Mouse (Mus musculus) CH12.LX (cell line): ENCODE measurements around the gene Gm960. TPM values are rescaled to one million over a fixed set of nuclear protein-coding genes. Genes with fewer than 3 reads are reported as not detected.

Source experiments
- DNase-seq: peaks from one replicate; pipeline ENCODE4 v3.0.0-alpha.2; 2013; ENCODE audit errors: extremely low read depth
- H3K27ac ChIP-seq: 2 replicates; pipeline ENCODE4 v1.5.1; 2012; ENCODE audit warnings: low read depth, mild to moderate bottlenecking, control low read depth, moderate library complexity; ENCODE audit not compliant: insufficient read depth
- H3K27me3 ChIP-seq: replicated peaks from 2 replicates; pipeline ENCODE3; 2012; ENCODE audit warnings: inconsistent platforms
- H3K36me3 ChIP-seq, 2 experiments: replicated peaks in 1 of 2; 2 replicates each; pipeline versions ENCODE3 to v1.6.1; 2012; ENCODE audit warnings: inconsistent platforms in 1 of 2, low read length in 1 of 2, mild to moderate bottlenecking in 1 of 2, mixed read lengths in 1 of 2, moderate library complexity in 1 of 2; ENCODE audit not compliant: control insufficient read depth in 1 of 2, insufficient read depth in 1 of 2
- H3K4me1 ChIP-seq, 2 experiments: 2 replicates each; pipeline ENCODE4 v1.6.1; 2012; ENCODE audit warnings: inconsistent platforms in 1 of 2, moderate library complexity in 1 of 2; ENCODE audit not compliant: insufficient read depth in 2 of 2, control insufficient read depth in 1 of 2
- H3K4me2 ChIP-seq: 2 replicates; pipeline ENCODE4 v1.6.1; 2012; ENCODE audit warnings: low read depth, mild to moderate bottlenecking, control low read depth; ENCODE audit not compliant: poor library complexity, insufficient read depth, severe bottlenecking
- H3K4me3 ChIP-seq, 3 experiments: fragments of 150-350 bp in 1 of 3; sonication (generic) in 1 of 3; replicated peaks in 1 of 3; 2 replicates each; pipeline versions ENCODE3 to v1.5.1; 2011 to 2012; ENCODE audit warnings: low read depth in 2 of 3, low read length in 2 of 3, mild to moderate bottlenecking in 2 of 3, moderate library complexity in 2 of 3, control low read depth in 1 of 3, improper control_type of control experiment in 1 of 3, inconsistent platforms in 1 of 3, mixed read lengths in 1 of 3; ENCODE audit not compliant: poor library complexity in 1 of 3
- H3K79me2 ChIP-seq: replicated peaks from 2 replicates; pipeline ENCODE4 v1.6.1; 2012; ENCODE audit warnings: mild to moderate bottlenecking, moderate library complexity; ENCODE audit not compliant: control insufficient read depth, poor library complexity, insufficient read depth, severe bottlenecking; ENCODE audit errors: extremely low read depth
- H3K9ac ChIP-seq: 2 replicates; pipeline ENCODE4 v1.6.1; 2012; ENCODE audit warnings: low read depth, mild to moderate bottlenecking, control low read depth, moderate library complexity; ENCODE audit not compliant: insufficient read depth
- H3K9me3 ChIP-seq: replicated peaks from 2 replicates; pipeline ENCODE3; 2012; ENCODE audit warnings: low read length, inconsistent platforms, mixed read lengths
- CHD2 ChIP-seq: IDR thresholded peaks from 2 replicates; pipeline ENCODE4 v1.6.1; 2011; ENCODE audit warnings: low read length, improper control_type of control experiment
- CTCF ChIP-seq, 2 experiments: IDR thresholded peaks in 1 of 2; conservative IDR thresholded peaks in 1 of 2; 2 replicates each; pipeline ENCODE4 v1.5.1; 2011 to 2012; ENCODE audit warnings: low read depth in 2 of 2, low read length in 2 of 2, improper control_type of control experiment in 1 of 2, inconsistent platforms in 1 of 2, mild to moderate bottlenecking in 1 of 2, moderate library complexity in 1 of 2
- E2F4 ChIP-seq: IDR thresholded peaks from 2 replicates; pipeline ENCODE4 v1.6.1; 2011; ENCODE audit warnings: low read depth, low read length, improper control_type of control experiment; ENCODE audit not compliant: insufficient replicate concordance
- EP300 ChIP-seq: IDR thresholded peaks from 2 replicates; pipeline ENCODE4 v1.6.1; 2011; ENCODE audit warnings: low read length, improper control_type of control experiment
- KAT2A ChIP-seq: IDR thresholded peaks from 2 replicates; pipeline ENCODE4 v1.6.1; 2012; ENCODE audit warnings: low read length, improper control_type of control experiment, inconsistent platforms; ENCODE audit not compliant: insufficient replicate concordance
- MAFK ChIP-seq: IDR thresholded peaks from 2 replicates; pipeline ENCODE4 v1.6.1; 2011; ENCODE audit warnings: low read length, improper control_type of control experiment; ENCODE audit not compliant: insufficient replicate concordance
- MEF2A ChIP-seq: IDR thresholded peaks from 2 replicates; pipeline ENCODE4 v1.6.1; 2014; ENCODE audit warnings: low read depth, mild to moderate bottlenecking, inconsistent platforms, low read length, improper control_type of control experiment, borderline replicate concordance
- MXI1 ChIP-seq: IDR thresholded peaks from 2 replicates; pipeline ENCODE4 v1.6.1; 2011; ENCODE audit warnings: mild to moderate bottlenecking, low read depth, low read length, improper control_type of control experiment
- NELFE ChIP-seq: IDR thresholded peaks from 2 replicates; pipeline ENCODE4 v1.6.1; 2011; ENCODE audit warnings: low read depth, low read length, improper control_type of control experiment
- NRF1 ChIP-seq: IDR thresholded peaks from 2 replicates; pipeline ENCODE4 v1.6.1; 2014; ENCODE audit warnings: low read depth, mild to moderate bottlenecking, inconsistent platforms, low read length, improper control_type of control experiment, moderate library complexity
- RAD21 ChIP-seq: IDR thresholded peaks from 2 replicates; pipeline ENCODE4 v1.6.1; 2011; ENCODE audit warnings: low read depth, mild to moderate bottlenecking, low read length, improper control_type of control experiment, moderate library complexity
- RCOR1 ChIP-seq: conservative IDR thresholded peaks from 2 replicates; pipeline ENCODE4 v1.6.1; 2012; ENCODE audit warnings: low read depth, mild to moderate bottlenecking, inconsistent platforms, low read length, improper control_type of control experiment
- SIN3A ChIP-seq: IDR thresholded peaks from 2 replicates; pipeline ENCODE4 v1.6.1; 2012; ENCODE audit warnings: low read length, improper control_type of control experiment, inconsistent platforms
- TBP ChIP-seq: conservative IDR thresholded peaks from 2 replicates; pipeline ENCODE4 v1.6.1; 2011; ENCODE audit warnings: low read depth, low read length, improper control_type of control experiment
- UBTF ChIP-seq: IDR thresholded peaks from 2 replicates; pipeline ENCODE4 v1.6.1; 2012; ENCODE audit warnings: low read depth, mild to moderate bottlenecking, inconsistent platforms, low read length, improper control_type of control experiment, moderate library complexity
- USF1 ChIP-seq: IDR thresholded peaks from 2 replicates; pipeline ENCODE4 v1.6.1; 2014; ENCODE audit warnings: low read depth, mild to moderate bottlenecking, inconsistent platforms, low read length, improper control_type of control experiment
- USF2 ChIP-seq: conservative IDR thresholded peaks from 2 replicates; pipeline ENCODE4 v1.6.1; 2011; ENCODE audit warnings: low read depth, low read length, improper control_type of control experiment
- ZMIZ1 ChIP-seq: IDR thresholded peaks from 2 replicates; pipeline ENCODE4 v1.6.1; 2012; ENCODE audit warnings: low read depth, mild to moderate bottlenecking, inconsistent platforms, low read length, improper control_type of control experiment
- dilution Hi-C: fragments of 300-500 bp; cut with MboI; formaldehyde crosslinking; loops from 2 replicates; pipeline ENCODE4 v1.14.3; 2020; ENCODE audit warnings: low sequenced_read_pairs; ENCODE audit not compliant: extremely low pct_unique_long_range_greater_than_20kb, extremely low pct_ligation_motif_present
- in situ Hi-C: fragments of 300-500 bp; cut with MboI; formaldehyde crosslinking; loops from 3 replicates; pipeline ENCODE4 v1.14.3; 2019; ENCODE audit warnings: low sequenced_read_pairs, low pct_ligation_motif_present, low pct_unique_long_range_greater_than_20kb, mixed read lengths
- polyA plus RNA-seq: library from polyadenylated mRNA; unstranded; fragments of >175 nt; gene quantifications from 2 replicates; pipeline ENCODE4 v1.2.1, GENCODE M21; 2012; ENCODE audit warnings: low read depth; ENCODE audit not compliant: insufficient read length
- total RNA-seq, 2 experiments: library from RNA; depleted of rRNA; stranded (reverse); fragments of 300-350 nt in 1 of 2; fragments of >200 nt in 1 of 2; gene quantifications; 2 replicates each; pipeline ENCODE4 v1.2.3; 2012 to 2014

Gene Gm960
- total and polyA plus RNA-seq, 3 experiments: 0.38 TPM; not detected in 2

- H3K27ac ChIP-seq: no peak overlapping the region
- H3K4me2 ChIP-seq: no peak overlapping the region
- H3K79me2 ChIP-seq: no peaks in the 10 kb centered on the region
- H3K4me1 ChIP-seq: no peaks in the 10 kb centered on the region
- H3K9me3 ChIP-seq: peaks cover 10% of the 10 kb centered on the region
- no peak overlapping the region for H3K4me3 ChIP-seq
- in situ Hi-C loops (no loop called here), dilution Hi-C loops (no loop called here)
- H3K27me3 ChIP-seq: peaks cover 1% of the 10 kb centered on the region
- DNase-seq: no peak
- TF ChIP-seq CTCF (conservative IDR thresholded peaks at IDR 0.05 in 1 of 2, IDR thresholded peaks at IDR 0.05 in 1 of 2; ENCODE audit: low read depth in 2 of 2, low read length in 2 of 2): no peak
- TF ChIP-seq ZMIZ1: no peak
- no peak for TF ChIP-seq MAFK
- no peak for TF ChIP-seq MEF2A
- TF ChIP-seq, all 38 proteins: peak for 0
- H3K9ac ChIP-seq: no peak overlapping the region
- H3K36me3 ChIP-seq: no peaks in the 10 kb centered on the region
Measured at GRCm38 (mm10) chr19:4712781-4713526, 14.5 kb upstream of the Gm960 start.

- Histone ChIP-seq H3K79me2 (no peaks in the 10 kb centered on the region), H3K9ac (no peak overlapping the region), H3K4me3 (no peak overlapping the region), H3K4me1 (no peaks in the 10 kb centered on the region), H3K4me2 (no peak overlapping the region), H3K27me3 (peaks cover 1% of the 10 kb centered on the region), H3K36me3 (no peaks in the 10 kb centered on the region), H3K27ac (no peak overlapping the region), H3K9me3 (peaks cover 10% of the 10 kb centered on the region)
- in situ Hi-C loops: no loop called here
- dilution Hi-C loops: no loop called here
- no peak for TF ChIP-seq USF2
- no peak for TF ChIP-seq MXI1
- no peak for TF ChIP-seq SIN3A
- no peak for TF ChIP-seq RAD21
- TF ChIP-seq RCOR1: no peak
- no peak for TF ChIP-seq CTCF (conservative IDR thresholded peaks at IDR 0.05 in 1 of 2, IDR thresholded peaks at IDR 0.05 in 1 of 2; ENCODE audit: low read depth in 2 of 2, low read length in 2 of 2)
- TF ChIP-seq EP300: no peak
- no peak for TF ChIP-seq USF1
- no peak for TF ChIP-seq CHD2
- no peak for TF ChIP-seq UBTF
- TF ChIP-seq E2F4: no peak
- TF ChIP-seq NELFE: no peak
- TF ChIP-seq NRF1: no peak
- no peak for TF ChIP-seq TBP
- no peak for TF ChIP-seq KAT2A
- no peak for DNase-seq
Measured at GRCm38 (mm10) chr19:4712156-4712780, 13.8 kb upstream of the Gm960 start.
